Mouse (Mus musculus) megakaryocyte, embryonic 14.5 days (primary cell): Measurements from ENCODE around the gene Cyp2c38.
"Not testable (repeated sequence)": the region's sequence is repeated elsewhere in the genome, so short reads cannot be mapped to it uniquely, and the experiment has no call there.

Experiments used
- FLI1 ChIP-seq: IDR thresholded peaks from 2 replicates; pipeline ENCODE4 v1.6.1; 2012; ENCODE audit warnings: low read length, inconsistent platforms, mixed read lengths
- GATA1 ChIP-seq: IDR thresholded peaks from 3 replicates; pipeline ENCODE4 v1.6.1; 2012; ENCODE audit warnings: mixed read lengths, low read length, inconsistent platforms, borderline replicate concordance

- TF ChIP-seq GATA1, FLI1: not testable (repeated sequence)
Measured at GRCm38 (mm10) chr19:39483961-39484360, 21.1 kb upstream of the Cyp2c38 start.
